Mouse (Mus musculus): ENCODE data around the gene Col6a5.
"Not testable (repeated sequence)": the region's sequence is repeated elsewhere in the genome, so short reads cannot be mapped to it uniquely, and the experiment has no call there.

Col6a5 gene

GRCm38 (mm10) chr9:105909352-105909751 lies 51.1 kb downstream of the Col6a5 start:
- no peak for DNase-seq (ENCODE audit: low spot score in 2 of 2)

- no peak for DNase-seq (ENCODE audit: low spot score in 2 of 2)
Observed at GRCm38 (mm10) chr9:105907411-105907810, 53.0 kb downstream of the Col6a5 start.

- no peak for DNase-seq (ENCODE audit: low spot score in 2 of 2)
Observed at GRCm38 (mm10) chr9:105887521-105887920, 72.9 kb downstream of the Col6a5 start.

GRCm38 (mm10) chr9:105884656-105885430 lies 75.6 kb downstream of the Col6a5 start:
- no peak for DNase-seq (ENCODE audit: low spot score in 2 of 2)

GRCm38 (mm10) chr9:105880743-105881142 lies 79.7 kb downstream of the Col6a5 start:
- no peak for DNase-seq (ENCODE audit: low spot score in 2 of 2)

GRCm38 (mm10) chr9:105878365-105879108 lies 81.9 kb downstream of the Col6a5 start:
- no peak for DNase-seq (ENCODE audit: low spot score in 2 of 2)

GRCm38 (mm10) chr9:105876124-105876523 lies 84.3 kb downstream of the Col6a5 start:
- DNase-seq (ENCODE audit: low spot score in 2 of 2): no peak

- no peak for DNase-seq (ENCODE audit: low spot score in 2 of 2)
Observed at GRCm38 (mm10) chr9:105871643-105872042, 88.8 kb downstream of the Col6a5 start.

- peak; percentile 23 to 69 for DNase-seq (ENCODE audit: low spot score in 2 of 2)
Observed at GRCm38 (mm10) chr9:105857773-105858172, 102.7 kb downstream of the Col6a5 start.

- no peak for DNase-seq (ENCODE audit: low spot score in 2 of 2)
Observed at GRCm38 (mm10) chr9:105852778-105853065, 107.7 kb downstream of the Col6a5 start.

GRCm38 (mm10) chr9:105852015-105852777 lies 108.2 kb downstream of the Col6a5 start:
- DNase-seq (ENCODE audit: low spot score in 2 of 2): no peak

GRCm38 (mm10) chr9:105851011-105851410 lies 109.4 kb downstream of the Col6a5 start:
- DNase-seq (ENCODE audit: low spot score in 2 of 2): no peak

GRCm38 (mm10) chr9:105848396-105848795 lies 112.0 kb downstream of the Col6a5 start:
- no peak for DNase-seq (ENCODE audit: low spot score in 2 of 2)

GRCm38 (mm10) chr9:105847261-105847660 lies 113.2 kb downstream of the Col6a5 start:
- DNase-seq (ENCODE audit: low spot score in 2 of 2): no peak

GRCm38 (mm10) chr9:105841386-105841785 lies 119.1 kb downstream of the Col6a5 start:
- DNase-seq (ENCODE audit: low spot score in 2 of 2): not testable (repeated sequence)

- DNase-seq (ENCODE audit: low spot score in 2 of 2): no peak
Observed at GRCm38 (mm10) chr9:105839147-105839515, 121.3 kb downstream of the Col6a5 start.

GRCm38 (mm10) chr9:105838396-105839146 lies 121.9 kb downstream of the Col6a5 start:
- no peak for DNase-seq (ENCODE audit: low spot score in 2 of 2)

GRCm38 (mm10) chr9:105835587-105835986 lies 124.9 kb downstream of the Col6a5 start:
- no peak for DNase-seq (ENCODE audit: low spot score in 2 of 2)

GRCm38 (mm10) chr9:105834799-105835198 lies 125.6 kb downstream of the Col6a5 start:
- no peak for DNase-seq (ENCODE audit: low spot score in 2 of 2)

- DNase-seq (ENCODE audit: low spot score in 2 of 2): no peak
Observed at GRCm38 (mm10) chr9:105831291-105831690, 129.2 kb downstream of the Col6a5 start.

- DNase-seq (ENCODE audit: low spot score in 2 of 2): no peak
Observed at GRCm38 (mm10) chr9:105827791-105828385, 132.6 kb downstream of the Col6a5 start, which contains the start of gene Col6a6. TSS of gene Col6a6 (minus strand) at chr9:105828160.

Data from frontal cortex, postnatal 14 days (tissue).